Mouse (Mus musculus) left cerebral cortex, postnatal 36 days (tissue): ENCODE results near the gene 4930402H24Rik. TPM values are rescaled to one million over a fixed set of nuclear protein-coding genes. Genes with fewer than 3 reads are reported as not detected.

Source experiments
- DNase-seq, 2 experiments: peaks; one replicate each; pipeline ENCODE4 v3.0.0; 2021 to 2022; ENCODE audit warnings: low spot score in 2 of 2, mixed read lengths in 1 of 2
- intact Hi-C: fragments of 180-260 bp; cut with DNase I; formaldehyde crosslinking; loops from one replicate; pipeline ENCODE4 v1.15.1; 2025
- total RNA-seq, 2 experiments: library from RNA; stranded (reverse); gene quantifications; 2 replicates each; pipeline ENCODE4 v1.2.3; 2021

The 4930402H24Rik gene
- total RNA-seq, result 10 to 100 TPM; 66.0 to 77.8 TPM

DNA sequence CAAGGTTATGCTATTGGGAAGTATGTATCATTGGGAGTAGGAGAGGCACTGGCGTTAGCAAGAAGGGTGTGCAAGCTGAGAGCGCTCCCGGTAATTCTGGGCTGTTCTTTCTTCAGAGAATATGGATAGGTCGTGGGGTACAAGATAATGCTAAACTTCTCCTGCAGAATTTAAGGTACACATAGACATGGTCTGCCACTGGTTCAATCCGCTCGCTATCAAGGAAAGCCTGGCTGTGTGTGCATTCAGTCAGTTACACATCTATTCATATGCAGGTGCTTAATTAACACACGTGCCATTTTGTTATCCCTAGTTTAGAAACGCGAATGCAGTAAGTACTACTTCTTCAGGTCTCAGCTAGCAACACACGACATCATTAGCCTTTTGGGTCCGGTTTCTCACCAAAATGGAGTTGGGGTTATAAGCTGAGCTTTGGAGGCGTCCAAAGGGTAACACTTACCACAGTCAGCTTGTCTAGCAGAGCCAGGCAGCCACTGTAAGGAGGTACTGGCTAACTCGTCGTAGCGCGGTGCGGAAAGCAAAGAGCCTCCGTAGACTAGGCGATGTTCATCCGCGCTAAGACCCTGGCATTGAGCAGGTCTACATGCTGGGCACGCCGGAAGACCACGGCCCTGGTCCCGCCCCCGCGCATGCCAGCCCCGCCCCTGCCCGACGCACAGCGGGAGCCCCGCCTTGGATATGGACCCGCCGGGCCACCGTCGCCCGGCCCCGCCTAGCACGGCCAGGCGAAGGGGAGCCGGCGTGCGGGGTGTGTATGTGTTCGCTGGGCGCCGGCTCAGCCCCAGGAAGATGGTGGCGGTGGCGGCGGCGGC is at the start of gene 4930402H24Rik, which contains the start of gene Atrn:
Gene 4930402H24Rik (minus strand): TSS at position 656 of the 833 bp plus-strand sequence.
Gene Atrn (plus strand): TSS at position 745 of the 833 bp plus-strand sequence.
- peak; percentile 92 to 95 for DNase-seq
- intact Hi-C loops, result loop anchor here (2.0 to 5.0 kb wide), 2 partner anchors 46 to 65 kb away; no protein-coding TSS in a partner anchor

DNA sequence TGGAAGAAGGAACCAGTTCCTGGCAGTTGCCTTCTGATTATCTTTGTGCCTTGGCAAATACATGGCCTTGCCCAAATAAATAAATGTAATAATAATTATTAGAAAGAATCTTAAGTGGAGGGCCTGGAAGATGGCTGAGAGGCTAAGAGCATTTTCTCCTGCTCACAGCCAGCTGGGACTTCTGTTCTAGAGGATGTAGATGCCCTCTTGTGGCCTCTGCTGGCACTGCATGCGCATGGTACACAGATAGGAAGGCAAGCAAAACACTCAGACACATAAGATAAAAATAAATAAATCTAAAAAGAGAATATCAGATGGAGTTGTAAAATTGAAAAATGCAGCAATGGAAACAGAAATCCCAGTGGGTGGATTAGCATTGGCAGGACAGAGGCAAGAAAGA is 44.3 kb upstream of the 4930402H24Rik start:
- intact Hi-C loops, result loop anchor here (5.0 kb wide), 3 partner anchors 43 to 133 kb away; partner anchors contain the start of genes 4930402H24Rik and Atrn
- peak; percentile 87 to 89 for DNase-seq

DNA sequence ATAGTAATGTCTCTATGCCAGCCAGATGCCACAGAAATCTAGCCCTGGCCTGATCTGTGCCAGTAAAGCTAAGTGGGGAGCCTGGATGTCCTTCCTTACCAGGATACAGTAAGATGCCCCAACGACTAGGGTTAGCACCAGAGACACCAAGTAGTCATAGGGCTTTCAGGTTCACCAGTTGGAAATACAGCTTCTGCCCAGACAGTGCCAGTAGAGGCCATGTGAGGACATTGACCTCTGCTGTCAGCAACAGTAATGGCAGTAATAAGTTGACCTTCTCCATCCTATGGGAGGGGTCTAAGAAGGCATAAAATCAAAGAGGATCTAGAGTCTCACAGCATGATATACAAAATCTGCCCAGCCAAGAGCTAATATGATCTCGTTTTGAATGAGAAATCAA is 43.6 kb upstream of the 4930402H24Rik start:
- no peak for DNase-seq
- intact Hi-C loops, result loop anchor here (5.0 kb wide), 3 partner anchors 42 to 132 kb away; partner anchors contain the start of genes 4930402H24Rik and Atrn

DNA sequence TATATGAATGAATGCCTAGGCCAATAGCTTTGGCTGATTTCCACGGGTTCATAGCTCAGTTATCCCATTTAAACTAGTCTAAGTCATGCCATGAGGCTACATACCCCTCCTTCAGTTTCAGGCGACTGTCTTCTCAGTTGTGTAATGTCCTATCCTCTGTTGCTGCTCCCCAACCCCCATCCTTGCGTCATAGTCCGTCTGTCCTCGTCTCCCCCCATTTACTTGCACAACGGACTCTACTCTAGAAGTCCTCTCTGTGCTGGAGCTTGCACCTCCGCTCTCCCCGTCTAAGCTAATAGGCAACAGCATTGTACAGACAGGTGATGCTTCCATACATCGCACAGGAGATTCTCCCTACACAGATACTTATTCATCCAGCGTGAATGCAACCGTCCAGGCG is 26.7 kb upstream of the 4930402H24Rik start:
- DNase-seq, result no peak
- intact Hi-C loops, result no loop called here

DNA sequence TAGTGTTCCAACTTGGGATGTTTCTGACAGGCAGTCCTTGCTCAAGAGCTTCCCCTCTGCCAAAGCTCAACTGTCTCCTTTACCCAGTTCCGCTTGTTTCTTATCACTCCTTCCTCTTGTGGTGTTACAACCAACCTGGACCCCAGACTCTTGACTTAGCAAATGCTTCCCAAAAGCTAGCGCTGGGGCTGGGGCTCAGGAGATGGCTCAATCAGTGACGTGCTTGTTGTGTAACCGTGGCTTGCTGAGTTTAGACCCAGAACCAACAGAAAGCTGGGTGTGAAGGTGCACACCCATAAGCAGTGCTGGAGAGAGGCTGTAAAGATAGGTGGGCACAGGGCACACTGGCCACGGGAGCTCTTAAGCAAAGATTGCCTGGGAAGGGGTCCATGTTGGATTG is 23.8 kb upstream of the 4930402H24Rik start:
- intact Hi-C loops, result no loop called here
- no peak for DNase-seq

DNA sequence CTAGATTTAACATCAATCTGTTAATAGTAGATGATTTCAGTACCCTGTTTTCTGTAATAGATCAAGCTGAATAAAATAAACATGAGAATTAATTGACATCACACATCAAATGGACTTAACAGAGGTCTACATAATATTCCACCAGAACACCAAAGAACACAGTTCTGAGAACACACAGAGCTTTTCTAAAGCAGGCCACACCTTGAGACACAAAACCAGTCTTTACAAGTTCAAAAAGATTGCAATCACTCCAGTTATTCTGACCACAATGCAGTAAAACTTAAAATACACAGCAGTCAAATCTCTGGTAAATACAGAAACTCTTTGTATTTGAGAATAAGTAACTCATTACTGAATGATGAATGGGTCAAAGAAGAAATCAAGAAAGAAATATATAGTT is 22.3 kb upstream of the 4930402H24Rik start:
- intact Hi-C loops, result no loop called here
- no peak for DNase-seq

DNA sequence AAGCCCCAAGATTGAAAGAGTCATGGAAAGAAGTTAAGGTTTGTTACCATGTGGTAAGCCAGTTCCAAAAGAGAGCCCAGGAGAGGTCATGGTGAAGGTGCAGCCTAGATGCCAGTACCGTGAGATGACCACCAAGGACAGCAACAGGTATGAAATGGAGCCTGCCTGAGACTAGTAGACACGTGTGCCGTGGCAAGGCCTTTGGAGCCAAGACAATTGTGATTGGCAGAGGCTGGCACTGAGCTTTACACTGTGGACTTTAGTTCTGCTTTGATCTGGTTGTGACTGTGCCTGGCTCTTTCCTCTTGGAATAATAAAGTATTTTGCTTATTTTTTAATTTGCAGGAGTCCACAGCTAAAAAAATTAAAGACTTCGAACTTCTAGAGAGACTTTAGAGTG is 21.8 kb upstream of the 4930402H24Rik start:
- DNase-seq, result no peak
- intact Hi-C loops, result no loop called here

DNA sequence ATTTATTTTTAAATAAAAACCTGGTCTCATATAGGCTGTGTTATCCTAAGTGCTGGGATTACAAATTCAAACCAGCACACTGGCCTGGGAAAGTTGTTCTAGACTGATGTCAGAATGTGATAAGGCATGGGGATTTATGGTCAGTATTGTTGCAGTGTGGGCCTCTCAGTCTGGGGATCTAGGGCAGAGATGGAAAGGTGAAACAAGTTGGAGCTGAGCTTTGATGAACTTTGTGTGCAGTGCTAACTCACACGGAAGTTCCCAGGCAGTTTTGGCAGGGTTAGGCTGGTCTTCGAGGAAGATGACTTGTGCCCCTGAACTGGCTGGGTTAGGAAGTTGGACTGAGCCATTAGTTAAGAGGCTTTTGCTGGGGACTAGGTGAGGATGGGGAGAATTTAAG is 18.7 kb upstream of the 4930402H24Rik start:
- intact Hi-C loops, result no loop called here
- no peak for DNase-seq

DNA sequence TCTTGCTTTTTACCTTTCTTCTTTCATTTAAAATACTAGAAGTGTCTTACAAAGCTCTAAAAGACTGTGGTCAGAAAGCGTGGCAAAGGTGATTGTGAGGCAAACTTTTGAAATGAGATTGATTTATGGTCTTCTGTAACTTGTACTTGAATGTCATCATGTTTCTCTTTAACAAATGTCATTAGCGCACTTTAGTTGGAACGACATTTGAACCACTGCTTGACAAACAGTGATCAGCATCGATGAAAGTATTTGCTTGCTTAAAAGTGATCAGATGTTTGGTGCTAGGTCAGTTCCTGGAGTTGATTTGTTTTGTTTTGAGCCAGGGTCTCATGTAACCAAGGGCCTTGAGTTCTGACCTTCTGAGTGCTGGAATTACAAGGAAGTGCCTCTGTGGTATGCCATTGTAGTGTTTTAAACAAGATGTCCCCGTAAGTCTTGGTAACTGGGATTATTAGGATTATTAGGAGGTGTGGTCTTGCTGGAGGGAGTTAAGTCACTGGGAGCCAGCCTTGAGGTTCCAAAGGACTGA is 12.9 kb upstream of the 4930402H24Rik start:
- intact Hi-C loops, result no loop called here
- no peak for DNase-seq

DNA sequence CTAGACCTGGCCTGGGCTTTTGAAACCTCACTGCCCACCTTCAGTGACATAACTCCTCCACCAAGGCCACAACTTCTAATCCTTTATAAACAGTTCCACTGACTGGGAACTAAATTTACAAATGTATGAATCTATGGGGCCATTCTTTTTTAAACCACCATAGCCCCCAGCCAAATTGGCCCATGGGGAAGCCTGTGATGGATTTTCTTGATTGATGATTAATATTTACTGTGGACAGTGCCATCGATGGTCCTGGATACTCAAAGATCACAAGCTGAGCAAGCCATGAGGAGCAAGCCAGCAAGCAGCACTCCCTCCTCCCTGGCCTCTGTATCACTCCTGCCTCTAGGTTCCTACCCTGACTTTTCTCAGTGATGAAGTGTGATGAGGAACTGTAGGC is 11.5 kb upstream of the 4930402H24Rik start:
- DNase-seq, result no peak
- intact Hi-C loops, result no loop called here

DNA sequence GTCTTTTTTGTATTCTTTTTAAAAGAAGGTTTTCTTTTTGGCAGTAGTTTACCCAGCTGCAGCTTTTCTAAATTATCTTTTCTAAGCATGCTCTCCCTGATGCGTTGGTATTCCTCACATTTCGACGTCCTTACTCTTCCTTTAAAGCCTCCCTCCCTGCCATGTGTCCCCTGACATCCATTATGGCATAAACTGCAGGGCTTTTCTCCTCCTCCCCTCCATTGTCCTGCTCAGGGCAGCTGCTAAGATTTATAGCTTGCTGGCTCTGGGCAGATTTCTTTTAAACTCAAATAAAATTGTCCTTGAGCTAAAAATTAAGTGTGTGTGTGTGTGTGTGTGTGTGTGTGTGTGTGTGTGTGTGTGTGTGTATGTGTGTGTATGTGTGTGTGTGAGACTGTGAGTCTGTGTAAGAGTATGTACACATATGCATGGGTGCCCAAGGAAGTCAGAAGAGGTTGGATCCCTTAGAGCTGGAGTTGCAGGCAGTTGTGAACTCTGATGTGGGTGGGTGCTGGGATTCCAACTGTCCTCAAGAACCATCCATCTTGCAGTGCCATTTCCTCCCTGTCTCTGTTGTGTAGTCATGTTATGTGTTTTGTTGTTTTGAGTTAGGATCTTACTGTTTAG is 10.4 kb upstream of the 4930402H24Rik start:
- no peak for DNase-seq
- intact Hi-C loops, result no loop called here

DNA sequence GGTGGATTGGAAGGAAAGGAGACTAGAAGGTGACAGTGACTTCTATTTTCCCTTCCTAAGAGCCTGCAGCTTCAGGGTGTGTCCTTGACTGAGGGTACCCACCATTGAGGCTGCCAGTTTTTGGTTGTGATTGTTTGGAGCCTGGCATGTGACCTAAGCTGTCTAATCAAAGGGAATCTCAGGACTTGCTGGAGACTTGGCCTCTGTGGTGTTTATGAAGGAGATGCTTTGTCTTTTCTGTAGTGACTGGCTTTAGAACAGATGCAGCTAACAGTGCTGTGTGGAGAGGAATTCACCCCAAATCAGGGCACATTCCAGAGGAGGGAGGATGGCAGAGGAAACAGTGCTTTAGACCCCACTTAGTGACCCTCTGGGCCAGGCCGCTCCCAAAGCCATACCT is 8.7 kb upstream of the 4930402H24Rik start:
- intact Hi-C loops, result no loop called here

DNA sequence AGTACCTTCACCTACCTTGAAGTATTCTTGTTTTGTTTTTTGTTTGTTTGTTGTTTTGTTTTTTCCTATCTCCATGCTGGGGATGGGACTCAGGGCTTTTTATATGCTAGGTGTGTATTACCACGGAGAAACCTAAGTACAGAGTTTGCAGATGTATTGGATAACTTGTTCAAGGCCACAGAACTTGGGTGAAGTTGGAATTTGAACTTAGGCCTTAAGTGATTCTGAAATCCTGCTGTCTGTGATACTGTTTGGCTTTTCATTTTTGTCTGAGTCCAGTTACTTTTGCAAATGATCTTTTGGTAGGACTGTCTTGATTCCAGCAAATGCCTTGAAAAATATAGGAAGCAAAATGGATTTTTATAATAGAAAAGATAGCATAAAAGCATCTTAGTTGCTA is 5.5 kb upstream of the 4930402H24Rik start:
- intact Hi-C loops, result no loop called here
- no peak for DNase-seq

More for the DNA sequence above, 8.7 kb upstream of the 4930402H24Rik start:
- DNase-seq, result no peak

DNA sequence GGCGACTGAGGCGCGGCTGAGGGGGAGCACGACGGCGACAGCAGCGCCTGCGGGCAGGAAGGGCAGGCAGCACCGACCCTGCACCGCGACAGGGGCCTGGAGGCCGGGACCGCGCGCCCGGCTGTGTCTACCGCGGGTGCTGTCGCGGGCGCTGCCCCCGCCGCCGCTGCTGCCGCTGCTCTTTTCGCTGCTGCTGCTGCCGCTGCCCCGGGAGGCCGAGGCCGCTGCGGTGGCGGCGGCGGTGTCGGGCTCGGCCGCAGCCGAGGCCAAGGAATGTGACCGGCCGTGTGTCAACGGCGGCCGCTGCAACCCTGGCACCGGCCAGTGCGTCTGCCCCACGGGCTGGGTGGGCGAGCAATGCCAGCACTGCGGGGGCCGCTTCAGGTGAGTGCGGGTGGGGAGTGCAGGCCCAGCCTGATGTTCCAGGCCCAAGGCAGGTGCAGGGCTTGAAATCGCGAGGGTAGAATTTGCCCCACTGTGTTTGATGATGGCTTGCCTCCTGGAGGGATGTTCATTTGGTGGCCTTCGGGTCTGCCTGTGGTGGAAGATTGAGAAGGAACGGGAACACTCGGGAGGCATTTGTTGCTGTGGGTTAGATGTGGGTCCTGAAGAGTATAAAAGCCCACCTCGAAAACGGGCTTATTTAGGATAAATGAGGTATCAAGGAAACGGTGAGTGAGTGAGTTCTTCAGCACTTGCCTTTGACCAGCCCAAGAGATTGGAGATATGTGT is 544 bp upstream of the 4930402H24Rik start:
- DNase-seq, result no peak
- intact Hi-C loops, result loop anchor here (2.0 to 5.0 kb wide), 2 partner anchors 46 to 66 kb away; no protein-coding TSS in a partner anchor

DNA sequence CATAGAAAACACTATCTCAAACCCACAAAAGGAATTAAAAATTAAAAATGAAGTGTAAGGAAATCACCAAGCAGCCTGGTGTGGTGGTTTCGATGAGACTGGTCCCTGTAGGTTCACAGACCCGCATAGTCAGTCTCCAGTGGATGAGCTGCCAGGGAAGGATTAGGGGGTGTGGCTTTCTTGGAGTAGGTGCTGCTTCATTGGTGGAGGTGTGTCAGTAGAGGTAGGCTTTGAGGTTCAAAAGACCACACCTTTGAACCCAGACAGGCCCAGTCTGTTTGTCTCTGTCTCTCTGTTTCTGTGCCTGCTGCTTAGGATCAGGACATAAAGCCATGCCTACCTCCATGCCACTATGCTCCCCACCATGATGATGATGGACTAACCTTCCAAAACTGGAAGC is 7.4 kb downstream of the 4930402H24Rik start:
- intact Hi-C loops, result no loop called here
- DNase-seq, result no peak

DNA sequence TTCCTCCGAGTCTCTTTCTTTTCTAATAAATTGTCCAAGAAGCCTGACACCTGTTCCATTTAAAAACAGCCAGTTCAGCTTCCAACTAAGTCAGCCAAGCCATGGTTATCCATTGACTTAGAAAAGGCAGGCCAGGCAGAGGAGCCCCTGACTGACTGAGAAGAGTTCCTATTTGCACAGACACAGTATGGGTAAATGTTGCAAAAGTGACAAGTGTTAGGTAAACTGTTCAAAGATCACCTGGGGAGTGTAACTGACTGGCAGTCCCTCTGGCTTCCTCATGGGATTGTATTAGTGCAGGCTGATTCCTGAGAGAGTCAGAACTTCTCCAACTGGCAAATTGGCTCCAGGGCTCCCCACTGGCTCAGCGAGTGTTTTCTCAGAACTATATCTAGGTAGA is 8.3 kb downstream of the 4930402H24Rik start:
- intact Hi-C loops, result no loop called here
- no peak for DNase-seq

DNA sequence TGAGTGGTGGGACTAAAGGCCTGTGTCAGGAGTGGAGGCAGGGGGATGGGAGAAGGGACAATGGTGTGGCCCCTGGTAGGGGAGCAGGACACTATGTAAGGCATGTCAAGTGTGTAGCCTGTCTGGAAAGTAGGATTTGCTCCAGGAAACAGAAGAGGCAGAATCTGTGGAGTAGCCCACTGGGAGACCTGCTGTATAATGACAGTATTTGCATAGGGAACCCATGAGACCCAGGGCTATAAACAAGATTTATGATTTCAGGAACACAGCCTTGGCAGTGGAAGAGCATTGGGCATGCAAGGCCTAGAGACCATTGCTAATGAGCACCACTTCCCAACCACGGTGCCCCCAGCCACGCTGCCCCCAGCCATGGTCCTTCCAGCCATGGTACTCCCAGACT is 9.3 kb downstream of the 4930402H24Rik start:
- intact Hi-C loops, result no loop called here
- no peak for DNase-seq

DNA sequence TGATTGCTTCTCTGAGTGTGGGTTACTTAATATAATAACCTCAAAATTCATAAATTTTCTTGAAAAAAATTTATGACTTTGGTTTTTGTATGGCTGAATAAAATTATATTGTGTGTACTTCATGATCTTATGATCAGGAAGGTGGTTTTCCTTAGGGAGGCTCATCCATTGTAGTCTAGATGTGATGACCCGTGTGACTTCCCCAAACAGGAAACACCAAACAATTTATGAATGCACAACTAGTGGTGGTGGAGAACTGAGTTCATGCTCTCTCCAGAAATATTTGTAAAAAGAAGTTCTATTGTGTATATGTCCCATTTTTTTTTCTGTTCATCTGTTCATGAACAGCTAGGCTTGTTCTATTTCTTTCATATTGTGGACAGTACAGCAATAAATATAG is 18.8 kb downstream of the 4930402H24Rik start:
- DNase-seq, result no peak
- intact Hi-C loops, result no loop called here

DNA sequence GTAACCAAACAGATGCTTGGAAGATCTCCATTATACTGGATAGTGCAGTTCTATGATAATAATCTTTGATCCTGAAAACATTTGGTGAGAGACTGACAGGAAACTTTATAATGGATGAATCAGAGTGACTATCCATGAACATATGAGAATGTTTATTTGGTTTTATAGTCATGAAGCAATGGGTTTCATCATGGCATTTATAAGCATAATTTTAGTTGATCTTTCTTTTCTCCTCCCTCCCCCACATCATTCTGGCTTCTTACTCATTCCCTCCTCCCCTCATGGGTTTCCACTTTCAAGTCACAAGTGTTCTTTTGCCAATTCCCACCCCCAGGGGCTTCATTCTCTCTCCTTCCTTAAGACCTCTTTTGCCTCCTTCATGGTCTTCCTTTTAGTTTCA is 19.2 kb downstream of the 4930402H24Rik start:
- intact Hi-C loops, result no loop called here
- no peak for DNase-seq

DNA sequence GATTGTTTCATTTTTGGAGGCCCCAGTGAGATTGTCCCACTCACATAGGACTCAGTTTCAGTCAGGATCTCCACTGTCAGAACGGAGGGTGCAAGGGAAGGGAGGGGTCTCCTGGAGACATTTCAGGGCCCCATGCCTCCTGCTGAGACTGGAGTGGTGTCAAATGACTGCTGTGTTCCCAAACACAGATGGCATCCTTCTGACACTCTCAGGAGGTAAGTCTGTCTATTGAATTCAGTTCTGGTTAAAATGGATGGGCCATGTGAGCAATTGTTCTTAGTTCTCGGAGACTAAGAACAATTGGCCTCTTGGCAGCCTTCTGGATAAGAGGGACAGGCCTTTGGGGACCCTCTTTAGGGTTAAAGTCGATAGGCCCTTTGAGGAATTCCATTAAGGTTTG is 28.8 kb downstream of the 4930402H24Rik start:
- DNase-seq, result no peak

More for the DNA sequence above, 28.8 kb downstream of the 4930402H24Rik start:
- intact Hi-C loops, result no loop called here
